Mouse (Mus musculus): ENCODE data around the gene Relb.

GRCm38 (mm10) chr7:19589917-19590316 is 39.3 kb downstream of the Relb start:
- no peak for TF ChIP-seq GATA1 (IDR thresholded peaks at IDR 0.05; ENCODE audit: low read length)
- no peak for TF ChIP-seq TAL1 (IDR thresholded peaks at IDR 0.05; ENCODE audit: low read length)

All from erythroblast, embryonic 14.5 days (primary cell).